ENCODE assay signal across 8 mouse cellular contexts in the genomic region with DNA sequence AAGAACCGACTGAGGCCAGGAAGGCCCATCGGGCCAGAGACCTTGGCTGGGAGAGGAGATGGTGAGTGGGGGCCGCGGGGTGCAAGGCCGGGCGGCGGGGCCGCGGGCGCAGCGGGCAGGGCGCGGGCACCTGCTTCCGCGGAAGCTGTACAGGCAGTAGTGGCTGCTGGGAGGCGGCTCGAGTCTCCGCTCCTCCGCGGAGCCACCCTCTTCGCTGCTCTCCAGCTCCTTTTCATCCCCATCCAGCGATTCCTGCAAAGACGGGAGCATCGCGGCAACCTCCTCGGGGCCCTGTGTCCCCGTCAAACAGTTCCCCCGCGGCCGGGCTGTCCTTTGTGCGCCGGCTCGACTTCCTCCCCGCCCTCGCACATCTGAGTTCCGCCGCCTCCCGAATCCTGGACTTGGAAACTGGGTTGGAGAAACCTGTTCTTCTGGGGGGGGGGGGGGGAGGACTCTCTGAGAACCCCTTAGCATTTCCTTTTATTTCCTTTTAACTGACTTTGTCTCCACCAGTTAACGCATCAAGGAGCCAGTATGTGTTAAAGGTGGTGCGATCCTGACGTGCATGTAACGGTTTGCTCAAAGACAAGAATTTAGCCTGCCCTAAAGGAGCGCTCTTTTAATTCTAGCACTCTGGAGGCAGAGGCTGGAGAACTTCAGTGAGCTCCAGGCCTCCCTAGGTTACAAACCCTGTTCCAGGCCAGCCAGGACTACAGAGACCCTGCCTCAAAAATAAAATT. TPM values are rescaled to one million over a fixed set of nuclear protein-coding genes. Genes with fewer than 3 reads are reported as not detected.
DNase-seq lines count a peak whose midpoint lies in the region; ATAC-seq and TF ChIP-seq lines count a peak whose summit lies in the region.

A gene (minus strand): TSS at position 323 of the 740 bp plus-strand sequence.

- no peaks in the 10 kb centered on the region; the same call in 1 of the 2 replicates for H3K4me1 ChIP-seq in cerebellum, adult 2 months (ENCODE audit: control insufficient read depth, insufficient read depth, low read length)
- H3K4me1 ChIP-seq in forebrain, postnatal 0 days (ENCODE audit: insufficient read depth) = no peaks in the 10 kb centered on the region; the same call in 1 of the 2 replicates
- H3K4me1 ChIP-seq in lung, embryonic 16.5 days (replicated peaks; ENCODE audit: control insufficient read depth, insufficient read depth, low read length) = peaks cover 10% of the 10 kb centered on the region; the same call in 1 of the 2 replicates
- no peaks in the 10 kb centered on the region for H3K4me1 ChIP-seq in thymus, adult 2 months (replicated peaks; ENCODE audit: control insufficient read depth, insufficient read depth, low read length)

- 2% methylated on average over 40 of the region's 43 CpGs for WGBS in cerebellum, adult 2 months
- 1% methylated on average over 35 of the region's 43 CpGs for WGBS in forebrain, postnatal 0 days
- WGBS in lung, embryonic 16.5 days = 2% methylated on average over 30 of the region's 43 CpGs
- under 1% methylated on average over 42 of the region's 43 CpGs for WGBS in thymus, adult 2 months

- no peaks in the 10 kb centered on the region for H3K9me3 ChIP-seq in forebrain, postnatal 0 days (ENCODE audit: low read length)
- no peaks in the 10 kb centered on the region for H3K9me3 ChIP-seq in lung, embryonic 16.5 days (ENCODE audit: control insufficient read depth, low read length)

- TF ChIP-seq POLR2A in cerebellum, adult 2 months (IDR thresholded peaks at IDR 0.05; ENCODE audit: borderline replicate concordance, insufficient read depth, low read length) = peak; percentile 80
- no peak; the same call in 1 of the 2 replicates for TF ChIP-seq POLR2A in thymus, adult 2 months (IDR thresholded peaks at IDR 0.05; ENCODE audit: control insufficient read depth, extremely low read depth, insufficient read depth, low read length, poor library complexity)

- H3K4me3 ChIP-seq in cerebellum, adult 2 months (replicated peaks; ENCODE audit: insufficient read depth, low read depth, low read length) = peak within 1 kb of the TSS; percentile 95
- peak within 1 kb of the TSS; percentile 76 for H3K4me3 ChIP-seq in forebrain, postnatal 0 days (ENCODE audit: low read depth, low read length)
- H3K4me3 ChIP-seq in lung, embryonic 16.5 days (ENCODE audit: low read length) = peak within 1 kb of the TSS; percentile 89
- peak within 1 kb of the TSS; percentile 96 for H3K4me3 ChIP-seq in thymus, adult 2 months (ENCODE audit: control insufficient read depth, insufficient read depth, low read length)

- no peaks in the 10 kb centered on the region for H3K27me3 ChIP-seq in cerebellum, adult 2 months (ENCODE audit: control insufficient read depth, insufficient read depth, low read length)
- no peaks in the 10 kb centered on the region for H3K27me3 ChIP-seq in forebrain, postnatal 0 days (ENCODE audit: insufficient read depth, low read length)
- no peaks in the 10 kb centered on the region for H3K27me3 ChIP-seq in lung, embryonic 16.5 days (ENCODE audit: control insufficient read depth, insufficient read depth, low read depth, low read length)
- no peaks in the 10 kb centered on the region for H3K27me3 ChIP-seq in thymus, adult 2 months (ENCODE audit: control insufficient read depth, insufficient read depth, low read length)

- peak within 1 kb of the TSS; percentile 67 for H3K4me2 ChIP-seq in forebrain, postnatal 0 days (ENCODE audit: low read depth)
- peak within 1 kb of the TSS; percentile 90 for H3K4me2 ChIP-seq in lung, embryonic 16.5 days (ENCODE audit: low read depth, low read length)

- H3K9ac ChIP-seq in forebrain, postnatal 0 days = peak within 1 kb of the TSS; percentile 95
- peak within 1 kb of the TSS; percentile 96 for H3K9ac ChIP-seq in lung, embryonic 16.5 days (ENCODE audit: low read length)

- peaks cover 18% of the 10 kb centered on the region for H3K36me3 ChIP-seq in forebrain, postnatal 0 days (ENCODE audit: insufficient read depth)
- peaks cover 9% of the 10 kb centered on the region for H3K36me3 ChIP-seq in lung, embryonic 16.5 days (ENCODE audit: control insufficient read depth, insufficient read depth, low read length)
- peaks cover 8% of the 10 kb centered on the region; the same call in 1 of the 2 replicates for H3K36me3 ChIP-seq in thymus, adult 2 months (ENCODE audit: control insufficient read depth, insufficient read depth, low read length)

- DNase-seq in MN1 (ENCODE audit: low spot score) = peak; percentile 89
- DNase-seq in cerebellum, adult 2 months = peak; percentile 87 to 91
- DNase-seq in forebrain, postnatal 0 days = peak; percentile 91
- DNase-seq in heart, postnatal 4 days = peak; percentile 90
- DNase-seq in layer of hippocampus, adult 9-11 months = peak; percentile 76
- peak; percentile 56 for DNase-seq in ovary, adult 18-20 months (ENCODE audit: low spot score)
- DNase-seq in thymus, adult 2 months = peak; percentile 73

- H3K27ac ChIP-seq in cerebellum, adult 2 months (ENCODE audit: insufficient read depth, low read length) = peak within 1 kb of the TSS; percentile 92
- H3K27ac ChIP-seq in forebrain, postnatal 0 days (ENCODE audit: low read depth, low read length) = peak within 1 kb of the TSS; percentile 89
- peak within 1 kb of the TSS; percentile 71 for H3K27ac ChIP-seq in lung, embryonic 16.5 days (ENCODE audit: low read length)
- H3K27ac ChIP-seq in thymus, adult 2 months (ENCODE audit: control insufficient read depth, insufficient read depth, low read length) = no peak within 1 kb of the TSS

- peak; percentile 95 for ATAC-seq in forebrain, postnatal 0 days
- peak; percentile 87 for ATAC-seq in lung, embryonic 16.5 days (ENCODE audit: low read depth)

- TF ChIP-seq CTCF in cerebellum, adult 2 months (IDR thresholded peaks at IDR 0.05; ENCODE audit: borderline replicate concordance, insufficient read depth, low read depth, low read length) = no peak
- TF ChIP-seq CTCF in forebrain, postnatal 0 days (IDR thresholded peaks at IDR 0.05; ENCODE audit: low read depth) = no peak
- no peak for TF ChIP-seq CTCF in thymus, adult 2 months (IDR thresholded peaks at IDR 0.05; ENCODE audit: borderline replicate concordance, control insufficient read depth, extremely low read depth, insufficient read depth, low read length, poor library complexity)

RNA-seq across cellular contexts. Expression of the gene that starts here (rescaled TPM):
- 33.5 and 34.4 TPM in 2 replicates for polyA plus RNA-seq in cerebellum, adult 2 months (2012; rRNA removed)
- 41.8 and 43.2 TPM in 2 replicates for total RNA-seq in forebrain, postnatal 0 days (2014; rRNA removed)
- polyA plus RNA-seq in forebrain, postnatal 0 days (2015; fragmentation: Nextera tagmentation; extraction: Ambion mirVana) = 30.8 and 47.6 TPM in 2 replicates
- 10 to 100 TPM; 15.2 to 17.5 TPM for total RNA-seq in heart, postnatal 4 days (2021)
- polyA plus RNA-seq in lung, embryonic 16.5 days (2015; fragmentation: Nextera tagmentation; extraction: Ambion mirVana) = 17.5 and 19.4 TPM in 2 replicates
- polyA plus RNA-seq in thymus, adult 2 months (2012; rRNA removed) = 5.4 and 8.6 TPM in 2 replicates
